Mouse (Mus musculus) intestine, embryonic 15.5 days (tissue): ENCODE data around the gene Olfr1501. TPM values are rescaled to one million over a fixed set of nuclear protein-coding genes. Genes with fewer than 3 reads are reported as not detected.

Experiments
- polyA plus RNA-seq: library from polyadenylated mRNA; unstranded; fragments of >200 nt; fragmentation: Nextera tagmentation; extraction: Ambion mirVana; gene quantifications from 2 replicates; pipeline ENCODE4 v1.2.1, GENCODE M21; 2015

Gene Olfr1501
- polyA plus RNA-seq, 1 experiment from 2014 or later = not detected

Other genes starting within 250 kb of the Olfr1501 start
- gene Olfr1487, start 233.3 kb downstream of the Olfr1501 start, polyA plus RNA-seq = not detected in 2 replicates
- gene Olfr1489, start 219.1 kb downstream of the Olfr1501 start, polyA plus RNA-seq = not detected in 2 replicates
- gene Olfr1490, start 199.6 kb downstream of the Olfr1501 start, polyA plus RNA-seq = not detected in 2 replicates
- not detected in 2 replicates for gene Olfr1491, start 153.4 kb downstream of the Olfr1501 start, polyA plus RNA-seq
- gene Olfr1493-ps1, start 127.4 kb downstream of the Olfr1501 start, polyA plus RNA-seq = not detected in 2 replicates
- gene Olfr1494, start 111.0 kb downstream of the Olfr1501 start, polyA plus RNA-seq = not detected in 2 replicates
- gene Olfr1495, start 86.1 kb downstream of the Olfr1501 start, polyA plus RNA-seq = not detected in 2 replicates
- not detected in 2 replicates for gene Olfr1496, start 72.8 kb downstream of the Olfr1501 start, polyA plus RNA-seq
- gene Olfr1497, start 52.5 kb downstream of the Olfr1501 start, polyA plus RNA-seq = not detected in 2 replicates
- gene Olfr1499, start 31.2 kb downstream of the Olfr1501 start, polyA plus RNA-seq = not detected in 2 replicates
- gene Olfr1500, start 20.2 kb downstream of the Olfr1501 start, polyA plus RNA-seq = not detected in 2 replicates
- not detected in 2 replicates for gene Olfr1502, start 11.1 kb upstream of the Olfr1501 start, polyA plus RNA-seq
- gene Olfr1504, start 47.2 kb upstream of the Olfr1501 start, polyA plus RNA-seq = not detected in 2 replicates
- not detected in 2 replicates for gene Olfr1505, start 62.8 kb upstream of the Olfr1501 start, polyA plus RNA-seq